Comparison of ENCODE assay signal across 17 mouse cellular contexts in the genomic region with DNA sequence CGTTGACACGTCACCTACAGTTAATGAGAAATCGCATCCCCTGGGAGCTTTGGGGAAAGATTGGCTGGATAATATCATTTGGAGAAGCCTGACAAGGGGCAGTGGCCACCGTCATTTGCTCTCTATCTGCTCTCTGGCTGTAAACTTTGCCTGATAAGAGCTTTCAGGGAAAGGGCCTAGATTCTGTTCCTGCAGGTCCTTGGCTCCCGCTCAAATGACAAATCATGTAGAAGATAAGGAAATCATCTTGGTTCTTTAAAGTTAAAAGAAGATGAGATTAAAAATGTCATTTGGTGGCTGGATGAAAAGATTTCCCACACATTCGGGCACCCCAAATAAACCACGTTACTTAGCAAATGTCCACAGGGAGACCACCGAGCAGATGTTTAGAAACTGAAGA.
"Had no signal": no experiment of that assay in that cellular context is flagged by ENCODE, and none has a peak within 500 bp of the region (broad histone marks: within the 10 kb centered on the region; RNA-seq: fewer than 3 reads in every experiment).

No protein-coding gene starts in this region.

- H3K9me3 ChIP-seq: limb, embryonic 10.5 days; liver, embryonic 13.5 days; lung, embryonic 15.5 days; megakaryocyte, embryonic 14.5 days; midbrain, embryonic 15.5 days; neural tube, embryonic 12.5 days had no signal

- H3K9ac ChIP-seq: liver, embryonic 13.5 days; liver, postnatal 0 days; lung, embryonic 15.5 days; midbrain, embryonic 15.5 days; neural tube, embryonic 12.5 days had no signal

- H3K27ac ChIP-seq: left cerebral cortex, adult 2 months; limb, embryonic 10.5 days; liver, embryonic 13.5 days; lung, embryonic 15.5 days; macrophage; midbrain, embryonic 15.5 days; neural tube, embryonic 12.5 days had no signal

- ATAC-seq: liver, postnatal 0 days; midbrain, embryonic 15.5 days had no signal

- DNase-seq: kidney, postnatal 10 days; kidney, postnatal 4 days; liver, embryonic 13.5 days; liver, postnatal 0 days; lung, postnatal 14 days; right cerebral cortex, postnatal 4 days; spleen, adult 18-20 months; thymus, adult 18-20 months; thymus, postnatal 14 days had no signal

- H3K27me3 ChIP-seq: lung, embryonic 15.5 days had no signal

- H3K4me2 ChIP-seq: liver, embryonic 13.5 days; lung, embryonic 15.5 days; midbrain, embryonic 11.5 days; midbrain, embryonic 15.5 days; neural tube, embryonic 12.5 days had no signal

- H3K4me3 ChIP-seq: left cerebral cortex, adult 2 months; limb, embryonic 10.5 days; liver, embryonic 13.5 days; lung, embryonic 15.5 days; megakaryocyte, embryonic 14.5 days; midbrain, embryonic 15.5 days; neural tube, embryonic 12.5 days had no signal

- H3K36me3 ChIP-seq: limb, embryonic 10.5 days; liver, embryonic 13.5 days; lung, embryonic 15.5 days; midbrain, embryonic 15.5 days; neural tube, embryonic 12.5 days had no signal
